Mouse (Mus musculus): Measurements from ENCODE around the gene Kif19a. TPM values are rescaled to one million over a fixed set of nuclear protein-coding genes. Genes with fewer than 3 reads are reported as not detected.
A peak's percentile ranks its signal among the peaks of the same experiment; 100 is the strongest.

Kif19a gene
- polyA plus RNA-seq, 1 experiment, result 0.97 TPM

DNA sequence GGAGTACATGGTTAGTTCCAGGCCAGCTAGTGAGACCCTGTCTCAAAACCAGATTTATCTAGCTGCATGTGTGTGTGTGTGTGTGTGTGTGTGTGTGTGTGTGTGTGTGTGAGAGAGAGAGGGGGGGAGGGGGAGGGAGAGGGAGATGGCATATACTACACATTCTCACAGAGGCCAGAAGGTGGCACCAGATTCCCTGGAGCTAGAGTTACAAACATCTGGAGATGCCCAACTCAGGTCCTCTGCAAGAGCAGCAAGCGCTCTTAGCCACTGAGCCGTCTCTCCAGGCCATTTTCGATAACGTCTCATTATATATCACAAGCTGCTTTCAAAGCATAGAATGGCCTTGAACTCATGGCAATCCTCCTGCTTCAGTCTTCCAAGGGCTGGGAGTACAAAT, 33.5 kb upstream of the Kif19a start:
- no peak for TF ChIP-seq POLR2A (IDR thresholded peaks at IDR 0.05; ENCODE audit: borderline replicate concordance, extremely low read depth, insufficient read depth, insufficient read length, poor library complexity, severe bottlenecking)
- TF ChIP-seq CTCF (IDR thresholded peaks at IDR 0.05; ENCODE audit: borderline replicate concordance, extremely low read depth, insufficient read depth, insufficient read length), result no peak
- no peak for DNase-seq (ENCODE audit: low read depth)

- DNase-seq (ENCODE audit: low read depth), result no peak
- no peak for TF ChIP-seq POLR2A (IDR thresholded peaks at IDR 0.05; ENCODE audit: borderline replicate concordance, extremely low read depth, insufficient read depth, insufficient read length, poor library complexity, severe bottlenecking)
These were observed 32.3 kb upstream of the Kif19a start for GRCm38 (mm10) chr11:114732890-114733289.

DNA sequence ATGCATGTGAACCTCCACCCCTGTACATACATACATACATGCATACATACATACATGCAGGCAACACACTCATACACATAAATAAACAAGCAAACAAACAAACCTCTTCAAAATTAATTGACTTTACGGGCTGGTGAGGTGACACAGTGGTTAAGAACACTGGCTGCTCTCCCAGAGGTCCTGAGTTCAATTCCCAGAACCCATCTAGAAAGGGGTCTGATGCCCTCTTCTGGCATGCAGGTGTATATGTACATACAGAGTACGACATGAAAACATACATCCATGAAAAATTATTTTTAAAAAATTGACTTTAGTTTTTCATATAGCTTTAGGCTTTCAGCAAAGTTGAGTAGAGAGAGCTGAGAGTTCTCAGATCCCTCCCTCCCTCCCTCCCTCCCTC, 29.1 kb upstream of the Kif19a start:
- TF ChIP-seq CTCF (IDR thresholded peaks at IDR 0.05; ENCODE audit: borderline replicate concordance, extremely low read depth, insufficient read depth, insufficient read length) (no peak), POLR2A (IDR thresholded peaks at IDR 0.05; ENCODE audit: borderline replicate concordance, extremely low read depth, insufficient read depth, insufficient read length, poor library complexity, severe bottlenecking) (no peak)
- no peak for DNase-seq (ENCODE audit: low read depth)

GRCm38 (mm10) chr11:114736913-114737624, 28.1 kb upstream of the Kif19a start:
- no peak for TF ChIP-seq POLR2A (IDR thresholded peaks at IDR 0.05; ENCODE audit: borderline replicate concordance, extremely low read depth, insufficient read depth, insufficient read length, poor library complexity, severe bottlenecking)
- peak; percentile 72 for TF ChIP-seq CTCF (IDR thresholded peaks at IDR 0.05; ENCODE audit: borderline replicate concordance, extremely low read depth, insufficient read depth, insufficient read length)
- peak; percentile 85 for DNase-seq (ENCODE audit: low read depth)

GRCm38 (mm10) chr11:114740598-114740997, 24.6 kb upstream of the Kif19a start:
- TF ChIP-seq POLR2A (IDR thresholded peaks at IDR 0.05; ENCODE audit: borderline replicate concordance, extremely low read depth, insufficient read depth, insufficient read length, poor library complexity, severe bottlenecking) (no peak), CTCF (IDR thresholded peaks at IDR 0.05; ENCODE audit: borderline replicate concordance, extremely low read depth, insufficient read depth, insufficient read length) (no peak)

DNA sequence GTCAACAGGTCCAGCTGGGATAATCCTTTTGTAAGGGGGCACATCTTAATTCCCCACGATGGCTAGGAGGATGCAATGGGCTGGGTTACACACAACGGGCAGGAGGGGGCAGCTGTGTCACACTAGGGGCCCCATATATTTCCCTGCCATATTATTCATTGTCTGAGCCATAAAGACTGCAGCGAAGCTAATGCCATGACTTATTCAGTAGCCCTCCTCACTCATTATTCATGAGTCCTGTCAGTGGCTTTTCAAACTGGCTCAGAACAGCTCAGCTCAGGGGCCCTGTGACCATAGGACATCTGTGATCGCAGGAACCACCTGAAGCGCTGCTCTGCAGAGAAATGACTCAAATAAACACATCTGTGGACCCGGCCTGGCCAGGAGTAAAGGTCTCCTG, 23.7 kb upstream of the Kif19a start:
- peak; percentile 73 for DNase-seq (ENCODE audit: low read depth)
- TF ChIP-seq CTCF (IDR thresholded peaks at IDR 0.05; ENCODE audit: borderline replicate concordance, extremely low read depth, insufficient read depth, insufficient read length) (no peak), POLR2A (IDR thresholded peaks at IDR 0.05; ENCODE audit: borderline replicate concordance, extremely low read depth, insufficient read depth, insufficient read length, poor library complexity, severe bottlenecking) (no peak)

More at GRCm38 (mm10) chr11:114740598-114740997, 24.6 kb upstream of the Kif19a start:
- DNase-seq (ENCODE audit: low read depth), result peak; percentile 46

DNA sequence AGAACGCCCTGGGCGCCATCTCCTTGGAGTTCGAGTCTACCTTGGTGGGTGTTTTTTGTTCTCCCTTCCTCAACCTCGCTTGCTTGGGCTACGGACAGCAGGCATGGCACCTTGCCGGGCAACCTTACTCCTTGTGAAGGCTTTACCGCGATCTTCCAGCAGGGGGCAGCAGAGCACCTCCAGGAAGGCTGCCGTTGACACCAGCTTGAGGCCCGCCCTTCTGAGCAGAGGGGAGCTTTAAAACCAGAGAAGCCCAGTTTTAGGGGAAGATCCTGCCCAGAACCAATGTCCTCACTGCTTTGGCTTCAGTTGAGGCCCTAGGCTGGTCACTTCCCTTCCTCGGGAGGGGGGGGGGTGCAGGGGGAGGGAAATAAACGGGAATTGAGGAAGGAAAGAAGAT, 20.1 kb upstream of the Kif19a start:
- TF ChIP-seq CTCF (IDR thresholded peaks at IDR 0.05; ENCODE audit: borderline replicate concordance, extremely low read depth, insufficient read depth, insufficient read length) (peak; percentile 98), POLR2A (IDR thresholded peaks at IDR 0.05; ENCODE audit: borderline replicate concordance, extremely low read depth, insufficient read depth, insufficient read length, poor library complexity, severe bottlenecking) (no peak)
- DNase-seq (ENCODE audit: low read depth), result peak; percentile 92

- DNase-seq (ENCODE audit: low read depth), result no peak
- TF ChIP-seq POLR2A (IDR thresholded peaks at IDR 0.05; ENCODE audit: borderline replicate concordance, extremely low read depth, insufficient read depth, insufficient read length, poor library complexity, severe bottlenecking), result no peak
- no peak for TF ChIP-seq CTCF (IDR thresholded peaks at IDR 0.05; ENCODE audit: borderline replicate concordance, extremely low read depth, insufficient read depth, insufficient read length)
These were observed 17.5 kb upstream of the Kif19a start for GRCm38 (mm10) chr11:114747564-114748138.

DNA sequence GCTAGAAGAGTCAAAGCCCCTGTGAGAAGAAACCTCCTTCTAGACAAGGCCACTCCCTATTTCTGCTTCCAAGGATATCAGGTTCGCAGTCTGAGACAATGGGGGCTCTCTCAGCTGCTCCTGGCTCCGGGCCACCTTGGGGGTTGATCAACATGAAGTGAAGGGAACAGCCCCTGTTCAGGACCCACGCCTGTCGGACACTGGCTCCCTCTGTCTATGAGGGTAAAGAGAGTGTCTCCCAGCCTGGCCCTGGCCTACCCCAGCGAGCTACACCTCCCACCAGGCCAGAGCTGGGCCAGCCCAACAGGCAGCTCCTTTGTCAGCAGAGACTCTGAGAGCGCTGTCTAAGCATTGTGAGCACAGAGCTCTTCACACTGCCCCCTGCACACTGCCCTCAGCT, 4.7 kb downstream of the Kif19a start:
- TF ChIP-seq CTCF (IDR thresholded peaks at IDR 0.05; ENCODE audit: borderline replicate concordance, extremely low read depth, insufficient read depth, insufficient read length) (no peak), POLR2A (IDR thresholded peaks at IDR 0.05; ENCODE audit: borderline replicate concordance, extremely low read depth, insufficient read depth, insufficient read length, poor library complexity, severe bottlenecking) (no peak)
- DNase-seq (ENCODE audit: low read depth), result peak; percentile 39

- TF ChIP-seq CTCF (IDR thresholded peaks at IDR 0.05; ENCODE audit: borderline replicate concordance, extremely low read depth, insufficient read depth, insufficient read length) (no peak), POLR2A (IDR thresholded peaks at IDR 0.05; ENCODE audit: borderline replicate concordance, extremely low read depth, insufficient read depth, insufficient read length, poor library complexity, severe bottlenecking) (no peak)
- DNase-seq (ENCODE audit: low read depth), result no peak
These were observed 6.7 kb downstream of the Kif19a start for GRCm38 (mm10) chr11:114771896-114772295.

DNA sequence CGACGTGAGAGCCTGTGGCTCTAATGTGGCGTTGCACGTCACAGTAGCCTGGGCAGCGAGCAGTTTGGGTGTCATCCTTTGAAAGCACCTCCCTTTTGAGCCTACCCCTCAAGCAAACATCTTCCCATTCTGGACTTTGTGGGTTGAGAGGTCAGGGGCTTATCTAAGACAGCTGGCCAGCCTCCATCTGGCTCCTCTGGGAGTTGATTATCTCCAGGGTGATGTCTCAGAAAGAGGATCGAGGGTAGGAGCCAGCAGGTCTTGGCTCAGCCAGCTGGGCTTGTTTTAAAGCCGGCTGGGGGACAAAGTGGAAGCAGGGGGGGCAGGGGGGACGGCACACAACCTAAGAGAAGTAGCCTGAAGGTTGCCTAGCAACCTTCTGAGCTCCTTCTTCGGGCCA, 14.9 kb downstream of the Kif19a start:
- TF ChIP-seq CTCF (IDR thresholded peaks at IDR 0.05; ENCODE audit: borderline replicate concordance, extremely low read depth, insufficient read depth, insufficient read length) (no peak), POLR2A (IDR thresholded peaks at IDR 0.05; ENCODE audit: borderline replicate concordance, extremely low read depth, insufficient read depth, insufficient read length, poor library complexity, severe bottlenecking) (no peak)
- DNase-seq (ENCODE audit: low read depth), result peak; percentile 36

GRCm38 (mm10) chr11:114785892-114786291, 20.7 kb downstream of the Kif19a start:
- no peak for TF ChIP-seq POLR2A (IDR thresholded peaks at IDR 0.05; ENCODE audit: borderline replicate concordance, extremely low read depth, insufficient read depth, insufficient read length, poor library complexity, severe bottlenecking)
- no peak for TF ChIP-seq CTCF (IDR thresholded peaks at IDR 0.05; ENCODE audit: borderline replicate concordance, extremely low read depth, insufficient read depth, insufficient read length)
- no peak for DNase-seq (ENCODE audit: low read depth)

Measured in brain, embryonic 14.5 days (tissue).